Mouse (Mus musculus): ENCODE results near the gene Lrrc75b. TPM values are rescaled to one million over a fixed set of nuclear protein-coding genes. Genes with fewer than 3 reads are reported as not detected.

Gene Lrrc75b
- polyA plus RNA-seq, 1 experiment from 2014 or later, result 2.2 TPM

- Histone ChIP-seq H3K27me3 (ENCODE audit: control insufficient read depth, insufficient read depth, low read length) (no peaks in the 10 kb centered on the region), H3K4me2 (replicated peaks; ENCODE audit: low read depth, low read length) (peak overlapping the region; percentile 29), H3K27ac (ENCODE audit: low read length) (peak overlapping the region; percentile 81), H3K4me3 (ENCODE audit: low read depth, low read length) (peak overlapping the region; percentile 10; the same call in 1 of the 2 replicates), H3K9me3 (ENCODE audit: control insufficient read depth, low read depth, low read length) (no peaks in the 10 kb centered on the region), H3K9ac (replicated peaks; ENCODE audit: low read depth, low read length) (no peak overlapping the region; the same call in 1 of the 2 replicates), H3K36me3 (ENCODE audit: control insufficient read depth, insufficient read depth, low read length) (no peaks in the 10 kb centered on the region), H3K4me1 (ENCODE audit: control insufficient read depth, insufficient read depth, low read length) (peaks cover 20% of the 10 kb centered on the region)
- ATAC-seq (ENCODE audit: insufficient number of reproducible peaks, insufficient read depth, low FRiP score, low read depth), result no peak; the same call in 1 of the 2 replicates
- 52% methylated on average over 16 of the region's 16 CpGs for WGBS
Measured at GRCm38 (mm10) chr10:75589651-75590050, 29.5 kb upstream of the Lrrc75b start.

- peak; percentile 54; the same call in 1 of the 2 replicates for ATAC-seq (ENCODE audit: insufficient number of reproducible peaks, insufficient read depth, low FRiP score, low read depth)
- H3K27ac ChIP-seq (ENCODE audit: low read length), result peak within 1 kb of the TSS; percentile 81
- H3K36me3 ChIP-seq (ENCODE audit: control insufficient read depth, insufficient read depth, low read length), result no peaks in the 10 kb centered on the region
- no peaks in the 10 kb centered on the region for H3K27me3 ChIP-seq (ENCODE audit: control insufficient read depth, insufficient read depth, low read length)
- peak within 1 kb of the TSS; percentile 29 for H3K4me2 ChIP-seq (replicated peaks; ENCODE audit: low read depth, low read length)
- 11% methylated on average over 5 of the region's 5 CpGs for WGBS
- H3K4me1 ChIP-seq (ENCODE audit: control insufficient read depth, insufficient read depth, low read length), result peaks cover 20% of the 10 kb centered on the region
- peak within 1 kb of the TSS; percentile 10; the same call in 1 of the 2 replicates for H3K4me3 ChIP-seq (ENCODE audit: low read depth, low read length)
- H3K9me3 ChIP-seq (ENCODE audit: control insufficient read depth, low read depth, low read length), result no peaks in the 10 kb centered on the region
- no peak within 1 kb of the TSS; the same call in 1 of the 2 replicates for H3K9ac ChIP-seq (replicated peaks; ENCODE audit: low read depth, low read length)
Measured at GRCm38 (mm10) chr10:75589129-75589528, 29.0 kb upstream of the Lrrc75b start, which contains the start of gene Ggt5. Gene Ggt5 (plus strand): TSS chr10:75589340.

GRCm38 (mm10) chr10:75588336-75588735 lies 28.2 kb upstream of the Lrrc75b start:
- H3K27ac ChIP-seq (ENCODE audit: low read length), result no peak overlapping the region
- WGBS, result 55% methylated on average over 5 of the region's 5 CpGs
- H3K9me3 ChIP-seq (ENCODE audit: control insufficient read depth, low read depth, low read length), result no peaks in the 10 kb centered on the region

GRCm38 (mm10) chr10:75587781-75588180 lies 27.7 kb upstream of the Lrrc75b start:
- peaks cover 20% of the 10 kb centered on the region for H3K4me1 ChIP-seq (ENCODE audit: control insufficient read depth, insufficient read depth, low read length)

More at GRCm38 (mm10) chr10:75588336-75588735, 28.2 kb upstream of the Lrrc75b start:
- H3K4me3 ChIP-seq (ENCODE audit: low read depth, low read length), result no peak overlapping the region
- no peak for ATAC-seq (ENCODE audit: insufficient number of reproducible peaks, insufficient read depth, low FRiP score, low read depth)
- no peaks in the 10 kb centered on the region for H3K36me3 ChIP-seq (ENCODE audit: control insufficient read depth, insufficient read depth, low read length)
- no peaks in the 10 kb centered on the region for H3K27me3 ChIP-seq (ENCODE audit: control insufficient read depth, insufficient read depth, low read length)
- H3K9ac ChIP-seq (replicated peaks; ENCODE audit: low read depth, low read length), result no peak overlapping the region
- H3K4me1 ChIP-seq (ENCODE audit: control insufficient read depth, insufficient read depth, low read length), result peaks cover 20% of the 10 kb centered on the region
- no peak overlapping the region for H3K4me2 ChIP-seq (replicated peaks; ENCODE audit: low read depth, low read length)

GRCm38 (mm10) chr10:75586553-75586879 lies 26.4 kb upstream of the Lrrc75b start:
- ATAC-seq (ENCODE audit: insufficient number of reproducible peaks, insufficient read depth, low FRiP score, low read depth), result no peak
- 92% methylated on average over 1 of the region's 1 CpGs for WGBS
- H3K27ac ChIP-seq (ENCODE audit: low read length), result no peak overlapping the region

More at GRCm38 (mm10) chr10:75587781-75588180, 27.7 kb upstream of the Lrrc75b start:
- WGBS, result 78% methylated on average over 4 of the region's 4 CpGs
- no peak overlapping the region for H3K4me3 ChIP-seq (ENCODE audit: low read depth, low read length)
- H3K27me3 ChIP-seq (ENCODE audit: control insufficient read depth, insufficient read depth, low read length), result no peaks in the 10 kb centered on the region
- no peak for ATAC-seq (ENCODE audit: insufficient number of reproducible peaks, insufficient read depth, low FRiP score, low read depth)
- no peak overlapping the region for H3K9ac ChIP-seq (replicated peaks; ENCODE audit: low read depth, low read length)
- H3K4me2 ChIP-seq (replicated peaks; ENCODE audit: low read depth, low read length), result no peak overlapping the region
- H3K36me3 ChIP-seq (ENCODE audit: control insufficient read depth, insufficient read depth, low read length), result no peaks in the 10 kb centered on the region
- H3K27ac ChIP-seq (ENCODE audit: low read length), result peak overlapping the region; percentile 27; the same call in 1 of the 2 replicates
- no peaks in the 10 kb centered on the region for H3K9me3 ChIP-seq (ENCODE audit: control insufficient read depth, low read depth, low read length)

GRCm38 (mm10) chr10:75585876-75586552 lies 25.9 kb upstream of the Lrrc75b start:
- no peak overlapping the region for H3K9ac ChIP-seq (replicated peaks; ENCODE audit: low read depth, low read length)
- 16% methylated on average over 20 of the region's 20 CpGs for WGBS
- H3K4me3 ChIP-seq (ENCODE audit: low read depth, low read length), result 0 out of 2 replicates have a peak overlapping the region, but pooled peaks have one; percentile 2
- no peaks in the 10 kb centered on the region for H3K36me3 ChIP-seq (ENCODE audit: control insufficient read depth, insufficient read depth, low read length)
- ATAC-seq (ENCODE audit: insufficient number of reproducible peaks, insufficient read depth, low FRiP score, low read depth), result peak; percentile 31; the same call in 1 of the 2 replicates
- no peak overlapping the region for H3K27ac ChIP-seq (ENCODE audit: low read length)
- H3K27me3 ChIP-seq (ENCODE audit: control insufficient read depth, insufficient read depth, low read length), result no peaks in the 10 kb centered on the region
- H3K9me3 ChIP-seq (ENCODE audit: control insufficient read depth, low read depth, low read length), result no peaks in the 10 kb centered on the region
- no peak overlapping the region; the same call in 1 of the 2 replicates for H3K4me2 ChIP-seq (replicated peaks; ENCODE audit: low read depth, low read length)
- H3K4me1 ChIP-seq (ENCODE audit: control insufficient read depth, insufficient read depth, low read length), result peaks cover 11% of the 10 kb centered on the region

More at GRCm38 (mm10) chr10:75586553-75586879, 26.4 kb upstream of the Lrrc75b start:
- Histone ChIP-seq H3K27me3 (ENCODE audit: control insufficient read depth, insufficient read depth, low read length) (no peaks in the 10 kb centered on the region), H3K36me3 (ENCODE audit: control insufficient read depth, insufficient read depth, low read length) (no peaks in the 10 kb centered on the region), H3K4me2 (replicated peaks; ENCODE audit: low read depth, low read length) (no peak overlapping the region), H3K4me3 (ENCODE audit: low read depth, low read length) (no peak overlapping the region), H3K9ac (replicated peaks; ENCODE audit: low read depth, low read length) (no peak overlapping the region), H3K4me1 (ENCODE audit: control insufficient read depth, insufficient read depth, low read length) (peaks cover 11% of the 10 kb centered on the region), H3K9me3 (ENCODE audit: control insufficient read depth, low read depth, low read length) (no peaks in the 10 kb centered on the region)

DNA sequence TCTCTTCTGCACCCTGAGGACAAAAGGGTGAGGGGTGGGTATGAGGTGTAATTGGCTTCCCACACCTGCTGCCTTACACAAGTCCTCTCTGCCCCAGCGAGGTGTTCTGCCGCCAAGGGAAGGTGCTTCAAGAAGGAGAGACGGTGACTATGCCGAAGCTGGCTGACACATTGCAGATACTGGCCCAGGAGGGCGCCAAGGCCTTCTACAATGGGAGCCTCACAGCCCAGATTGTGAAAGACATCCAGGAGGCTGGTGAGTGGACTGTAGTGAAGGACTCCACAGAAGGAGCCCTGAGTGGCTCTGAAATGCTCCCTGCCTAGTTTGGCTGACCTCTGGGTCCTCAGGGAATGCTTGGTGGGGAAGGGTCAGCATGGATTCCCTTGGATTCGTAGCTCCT lies 19.0 kb upstream of the Lrrc75b start:
- H3K9me3 ChIP-seq (ENCODE audit: control insufficient read depth, low read depth, low read length), result no peaks in the 10 kb centered on the region
- ATAC-seq (ENCODE audit: insufficient number of reproducible peaks, insufficient read depth, low FRiP score, low read depth), result no peak
- no peaks in the 10 kb centered on the region for H3K27me3 ChIP-seq (ENCODE audit: control insufficient read depth, insufficient read depth, low read length)
- no peak overlapping the region for H3K9ac ChIP-seq (replicated peaks; ENCODE audit: low read depth, low read length)
- H3K4me1 ChIP-seq (ENCODE audit: control insufficient read depth, insufficient read depth, low read length), result no peaks in the 10 kb centered on the region
- H3K36me3 ChIP-seq (ENCODE audit: control insufficient read depth, insufficient read depth, low read length), result no peaks in the 10 kb centered on the region
- WGBS, result 79% methylated on average over 6 of the region's 6 CpGs
- no peak overlapping the region for H3K4me3 ChIP-seq (ENCODE audit: low read depth, low read length)
- H3K27ac ChIP-seq (ENCODE audit: low read length), result no peak overlapping the region
- no peak overlapping the region for H3K4me2 ChIP-seq (replicated peaks; ENCODE audit: low read depth, low read length)

DNA sequence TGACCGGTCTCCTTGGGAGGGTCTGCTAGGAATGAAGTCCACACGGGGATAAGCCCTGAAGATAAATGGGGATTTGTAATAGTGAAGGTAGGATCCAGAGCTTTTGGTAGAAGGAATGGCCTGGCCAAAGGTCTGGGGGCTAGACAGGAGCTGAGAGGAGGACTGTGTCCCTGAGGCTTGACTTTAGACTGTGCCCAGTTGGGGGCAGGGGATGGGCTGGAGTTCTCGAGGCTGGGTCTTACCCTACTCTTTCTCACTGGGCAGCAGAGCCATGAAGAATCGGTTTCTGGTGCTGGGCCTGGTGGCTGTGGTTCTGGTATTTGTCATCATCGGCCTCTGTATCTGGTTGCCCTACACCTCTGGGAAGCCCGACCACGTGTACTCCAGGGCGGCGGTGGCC lies 13.8 kb upstream of the Lrrc75b start:
- H3K4me3 ChIP-seq (ENCODE audit: low read depth, low read length), result no peak overlapping the region
- 85% methylated on average over 9 of the region's 9 CpGs for WGBS
- H3K4me2 ChIP-seq (replicated peaks; ENCODE audit: low read depth, low read length), result no peak overlapping the region
- no peaks in the 10 kb centered on the region for H3K36me3 ChIP-seq (ENCODE audit: control insufficient read depth, insufficient read depth, low read length)
- H3K9ac ChIP-seq (replicated peaks; ENCODE audit: low read depth, low read length), result no peak overlapping the region
- no peaks in the 10 kb centered on the region for H3K9me3 ChIP-seq (ENCODE audit: control insufficient read depth, low read depth, low read length)
- H3K4me1 ChIP-seq (ENCODE audit: control insufficient read depth, insufficient read depth, low read length), result no peaks in the 10 kb centered on the region
- ATAC-seq (ENCODE audit: insufficient number of reproducible peaks, insufficient read depth, low FRiP score, low read depth), result no peak
- H3K27me3 ChIP-seq (ENCODE audit: control insufficient read depth, insufficient read depth, low read length), result no peaks in the 10 kb centered on the region
- H3K27ac ChIP-seq (ENCODE audit: low read length), result no peak overlapping the region

Data from stomach, embryonic 14.5 days (tissue).